Mouse (Mus musculus) erythroblast, embryonic 14.5 days (primary cell): ENCODE data around the gene Fem1a. TPM values are rescaled to one million over a fixed set of nuclear protein-coding genes. Genes with fewer than 3 reads are reported as not detected.
"Not testable (repeated sequence)": the region's sequence is repeated elsewhere in the genome, so short reads cannot be mapped to it uniquely, and the experiment has no call there.

Experiments used
- H3K27me3 ChIP-seq: 2 replicates; pipeline ENCODE4 v1.6.1; 2012; ENCODE audit warnings: inconsistent platforms; ENCODE audit not compliant: control insufficient read depth
- H3K36me3 ChIP-seq: 2 replicates; pipeline ENCODE4 v1.6.1; 2012; ENCODE audit warnings: mild to moderate bottlenecking, inconsistent platforms; ENCODE audit not compliant: control insufficient read depth
- H3K4me1 ChIP-seq: 2 replicates; pipeline ENCODE4 v1.6.1; 2012; ENCODE audit warnings: inconsistent platforms; ENCODE audit not compliant: control insufficient read depth
- H3K4me3 ChIP-seq: replicated peaks from 2 replicates; pipeline ENCODE3; 2012; ENCODE audit warnings: moderate library complexity, mild to moderate bottlenecking, inconsistent platforms
- H3K9me3 ChIP-seq: 2 replicates; pipeline ENCODE4 v1.6.1; 2012; ENCODE audit warnings: low read length, inconsistent platforms, mixed read lengths; ENCODE audit not compliant: control insufficient read depth
- GATA1 ChIP-seq: IDR thresholded peaks from 2 replicates; pipeline ENCODE4 v1.6.1; 2012; ENCODE audit warnings: low read length, inconsistent platforms, mixed read lengths
- TAL1 ChIP-seq: IDR thresholded peaks from 3 replicates; pipeline ENCODE4 v1.6.1; 2012; ENCODE audit warnings: low read length, inconsistent platforms, mixed read lengths
- polyA plus RNA-seq: library from polyadenylated mRNA; stranded (reverse); fragments of >175 nt; gene quantifications from 2 replicates; pipeline ENCODE4 v1.2.3, GENCODE M21; 2012

Gene Fem1a
- polyA plus RNA-seq, 1 experiment, result 0.80 TPM

- peaks cover 17% of the 10 kb centered on the region for H3K27me3 ChIP-seq
- H3K4me1 ChIP-seq, result peaks cover 2% of the 10 kb centered on the region
- H3K4me3 ChIP-seq, result no peak overlapping the region
- H3K9me3 ChIP-seq, result no peaks in the 10 kb centered on the region
- no peaks in the 10 kb centered on the region for H3K36me3 ChIP-seq
- TF ChIP-seq TAL1 (no peak), GATA1 (no peak)
These were observed 11.0 kb upstream of the Fem1a start for GRCm38 (mm10) chr17:56245608-56246007.

- no peaks in the 10 kb centered on the region for H3K9me3 ChIP-seq
- H3K4me1 ChIP-seq, result peaks cover 12% of the 10 kb centered on the region
- H3K27me3 ChIP-seq, result peaks cover 5% of the 10 kb centered on the region
- H3K36me3 ChIP-seq, result no peaks in the 10 kb centered on the region
- no peak for TF ChIP-seq GATA1
- no peak for TF ChIP-seq TAL1
- H3K4me3 ChIP-seq, result no peak overlapping the region
These were observed 5.3 kb upstream of the Fem1a start for GRCm38 (mm10) chr17:56251136-56251829.

GRCm38 (mm10) chr17:56254695-56255094, 1.9 kb upstream of the Fem1a start:
- no peak overlapping the region for H3K4me3 ChIP-seq
- no peaks in the 10 kb centered on the region for H3K27me3 ChIP-seq
- H3K36me3 ChIP-seq, result peaks cover 24% of the 10 kb centered on the region
- no peak for TF ChIP-seq TAL1
- TF ChIP-seq GATA1, result no peak
- H3K9me3 ChIP-seq, result no peaks in the 10 kb centered on the region
- H3K4me1 ChIP-seq, result peaks cover 40% of the 10 kb centered on the region

DNA sequence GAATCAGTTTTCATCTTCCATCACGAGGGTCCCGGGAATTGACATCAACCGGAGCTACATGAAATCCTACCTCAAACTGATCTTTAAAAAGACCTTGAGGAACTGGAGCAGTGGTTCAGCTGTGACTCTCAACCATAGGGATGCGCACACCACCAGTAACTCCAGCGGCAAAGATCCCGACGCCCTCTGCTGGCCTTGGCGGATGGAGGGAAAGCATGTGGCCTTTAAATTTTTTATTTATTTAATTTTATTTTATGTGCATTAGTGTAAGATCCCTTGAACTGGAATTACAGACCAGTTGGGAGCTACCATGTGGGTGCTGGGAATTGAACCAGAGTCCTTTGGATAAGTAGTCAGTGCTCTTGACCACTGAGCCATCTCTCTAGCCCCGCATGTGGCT, 1.2 kb upstream of the Fem1a start:
- Histone ChIP-seq H3K4me1 (peaks cover 48% of the 10 kb centered on the region), H3K27me3 (no peaks in the 10 kb centered on the region), H3K4me3 (peak overlapping the region; percentile 78), H3K9me3 (no peaks in the 10 kb centered on the region), H3K36me3 (peaks cover 31% of the 10 kb centered on the region)
- TF ChIP-seq TAL1 (no peak), GATA1 (no peak)

- Histone ChIP-seq H3K9me3 (no peaks in the 10 kb centered on the region), H3K4me1 (peaks cover 48% of the 10 kb centered on the region), H3K27me3 (no peaks in the 10 kb centered on the region), H3K4me3 (peak overlapping the region; percentile 78), H3K36me3 (peaks cover 36% of the 10 kb centered on the region)
- TF ChIP-seq TAL1 (no peak), GATA1 (no peak)
These were observed 759 bp upstream of the Fem1a start for GRCm38 (mm10) chr17:56255863-56256238.

- peak overlapping the region; percentile 78 for H3K4me3 ChIP-seq
- TF ChIP-seq GATA1 (no peak), TAL1 (no peak)
- H3K36me3 ChIP-seq, result peaks cover 50% of the 10 kb centered on the region
- H3K27me3 ChIP-seq, result no peaks in the 10 kb centered on the region
- H3K9me3 ChIP-seq, result no peaks in the 10 kb centered on the region
- peaks cover 57% of the 10 kb centered on the region for H3K4me1 ChIP-seq
These were observed 728 bp downstream of the Fem1a start for GRCm38 (mm10) chr17:56257181-56257894.

GRCm38 (mm10) chr17:56258269-56258668, 1.7 kb downstream of the Fem1a start:
- Histone ChIP-seq H3K4me3 (peak overlapping the region; percentile 29), H3K36me3 (peaks cover 59% of the 10 kb centered on the region), H3K4me1 (peaks cover 60% of the 10 kb centered on the region)
- not testable (repeated sequence) for H3K9me3 ChIP-seq, H3K27me3 ChIP-seq

DNA sequence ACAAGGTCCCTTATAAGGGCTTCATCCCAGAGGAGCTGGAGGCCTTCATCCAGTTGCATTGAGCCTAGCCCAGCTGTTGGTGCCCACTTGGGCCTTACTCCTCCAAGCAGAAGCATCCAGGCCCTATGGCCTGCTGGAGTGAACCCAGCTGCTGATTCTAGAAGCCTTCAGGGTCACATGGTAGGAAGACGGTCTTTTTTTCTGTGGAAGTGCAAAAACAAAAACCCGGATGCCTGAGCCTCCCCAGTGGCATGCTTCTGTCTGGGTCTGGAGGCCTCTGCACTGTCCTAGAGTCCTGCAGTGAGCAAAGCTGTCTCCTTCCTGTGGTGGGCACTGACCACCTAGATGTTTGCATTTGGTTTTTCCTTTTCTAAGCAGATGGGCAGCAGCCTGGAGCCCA, 2.2 kb downstream of the Fem1a start:
- not testable (repeated sequence) for H3K27me3 ChIP-seq, H3K4me3 ChIP-seq, H3K9me3 ChIP-seq
- Histone ChIP-seq H3K4me1 (peaks cover 60% of the 10 kb centered on the region), H3K36me3 (peaks cover 60% of the 10 kb centered on the region)

DNA sequence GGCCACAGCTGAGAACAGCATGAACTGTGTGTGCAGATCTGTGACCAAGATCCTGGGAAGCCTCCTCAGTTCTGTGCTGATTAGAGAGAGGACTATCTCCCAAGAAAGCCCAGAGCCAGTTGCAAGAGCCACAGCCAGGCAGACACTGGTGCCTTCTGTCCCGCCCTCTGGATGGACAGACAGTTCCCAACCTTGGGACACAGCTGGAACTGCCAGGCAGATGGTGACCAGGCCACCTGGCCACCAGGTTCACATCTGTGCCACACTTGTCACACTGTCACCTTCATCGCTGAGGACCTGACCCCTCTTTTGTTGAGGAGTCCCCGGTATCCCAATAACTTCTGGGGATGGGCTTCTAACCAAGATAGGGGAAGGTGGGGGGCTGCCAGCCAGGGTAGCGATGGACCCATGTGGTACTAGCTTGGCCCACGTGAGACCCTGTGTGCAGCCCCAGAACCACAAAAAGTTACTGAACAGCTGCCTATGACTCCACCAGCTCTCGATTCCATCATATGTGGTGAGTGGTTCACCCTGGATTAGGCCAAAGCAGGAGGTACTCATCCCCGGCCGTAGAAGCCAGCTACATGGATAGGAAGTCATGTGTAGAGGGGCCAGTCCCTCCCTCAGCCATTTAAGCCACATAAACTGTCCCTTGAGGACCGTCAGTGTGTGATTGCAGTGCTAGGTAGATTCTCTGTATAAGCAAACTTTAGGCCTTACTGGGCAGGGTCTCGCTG, 2.9 kb downstream of the Fem1a start:
- no peak for TF ChIP-seq GATA1
- TF ChIP-seq TAL1, result no peak
- no peaks in the 10 kb centered on the region for H3K27me3 ChIP-seq
- no peaks in the 10 kb centered on the region for H3K9me3 ChIP-seq
- H3K4me3 ChIP-seq, result no peak overlapping the region
- peaks cover 64% of the 10 kb centered on the region for H3K36me3 ChIP-seq
- peaks cover 64% of the 10 kb centered on the region for H3K4me1 ChIP-seq
